Mouse (Mus musculus): ENCODE data around the gene P2rx1. TPM values are rescaled to one million over a fixed set of nuclear protein-coding genes. Genes with fewer than 3 reads are reported as not detected.

Gene P2rx1
- total RNA-seq (2023) = 10 to 100 TPM; 10.9 to 12.9 TPM

GRCm38 (mm10) chr11:72998771-72999170, at the start of gene P2rx1:
P2rx1 (plus strand) TSS chr11:72999103.

GRCm38 (mm10) chr11:72961072-72961980, 37.6 kb upstream of the P2rx1 start, which contains the start of gene Atp2a3:
Atp2a3 (plus strand) TSS chr11:72961169.

GRCm38 (mm10) chr11:73018471-73019146, 19.7 kb downstream of the P2rx1 start, which contains the start of gene Camkk1:
Camkk1 (plus strand) TSS chr11:73019008.

DNA sequence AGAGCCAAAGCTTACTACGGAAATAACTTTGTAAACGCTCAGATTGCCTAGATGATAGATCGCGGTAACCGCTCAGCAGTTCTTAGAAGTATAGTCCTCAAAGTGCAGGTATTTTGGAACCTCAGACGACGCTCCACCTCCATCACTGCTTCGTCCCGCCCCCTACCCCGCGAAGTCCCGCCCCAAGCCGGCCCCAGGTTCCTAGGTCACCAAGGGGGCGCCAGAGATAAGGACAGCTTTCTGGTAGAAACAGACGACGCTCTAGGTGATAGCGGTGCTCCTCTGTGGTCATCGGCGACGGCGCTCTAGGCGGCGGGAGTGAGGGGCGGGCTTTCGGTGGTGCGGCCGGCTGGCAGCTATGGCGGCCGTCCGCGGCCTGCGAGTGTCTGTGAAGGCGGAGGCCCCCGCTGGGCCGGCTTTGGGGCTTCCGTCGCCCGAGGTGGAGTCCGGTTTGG, 48.7 kb downstream of the P2rx1 start, which contains the start of gene Ncbp3:
TSS of gene Ncbp3 (plus strand) at position 242 of the 455 bp plus-strand sequence.

Other genes starting within 250 kb of the P2rx1 start
- 1 to 10 TPM; 5.3 to 5.9 TPM for gene Cyb5d2, start 203.0 kb upstream of the P2rx1 start, total RNA-seq (2023)
- 10 to 100 TPM; 64.4 to 66.5 TPM for gene Zzef1, start 202.9 kb upstream of the P2rx1 start, total RNA-seq (2023)
- gene Atp2a3, start 37.9 kb upstream of the P2rx1 start, total RNA-seq (2023) = 100 to 1,000 TPM; 277 to 294 TPM
- gene Camkk1, start 19.9 kb downstream of the P2rx1 start, total RNA-seq (2023) = 1 to 10 TPM; 4.7 to 5.5 TPM
- 10 to 100 TPM; 10.5 to 12.5 TPM for gene Ncbp3, start 48.7 kb downstream of the P2rx1 start, total RNA-seq (2023)
- gene Itgae, start 91.5 kb downstream of the P2rx1 start, total RNA-seq (2023) = not detected
- gene Haspin, start 139.2 kb downstream of the P2rx1 start, total RNA-seq (2023) = 10 to 100 TPM; 10.8 to 11.5 TPM
- not detected for gene P2rx5, start 161.3 kb downstream of the P2rx1 start, total RNA-seq (2023)
- gene Emc6, start 177.9 kb downstream of the P2rx1 start, total RNA-seq (2023) = 10 to 100 TPM; 18.8 to 20.9 TPM
- gene Tax1bp3, start 178.0 kb downstream of the P2rx1 start, total RNA-seq (2023) = 10 to 100 TPM; 13.7 to 17.6 TPM
- 10 to 100 TPM; 17.5 to 18.2 TPM for gene Ctns, start 199.9 kb downstream of the P2rx1 start, total RNA-seq (2023)
- gene Shpk, start 200.4 kb downstream of the P2rx1 start, total RNA-seq (2023) = 1 to 10 TPM; 1.3 to 1.8 TPM
- gene Trpv1, start 235.2 kb downstream of the P2rx1 start, total RNA-seq (2023) = not detected